Mouse (Mus musculus) kidney, adult 8-10 months (tissue): ENCODE measurements around the gene Eif4h.

Source experiments
- DNase-seq, 2 experiments: peaks; one replicate each; pipeline ENCODE4 v3.0.0; 2022

Gene Eif4h

GRCm38 (mm10) chr5:134647394-134647793, 8.1 kb upstream of the Eif4h start:
- DNase-seq: no peak

GRCm38 (mm10) chr5:134646461-134646860, 7.2 kb upstream of the Eif4h start:
- no peak for DNase-seq

GRCm38 (mm10) chr5:134644643-134645118, 5.4 kb upstream of the Eif4h start:
- no peak for DNase-seq

- DNase-seq: no peak
Observed at GRCm38 (mm10) chr5:134644121-134644520, 4.8 kb upstream of the Eif4h start.

GRCm38 (mm10) chr5:134640371-134640770, 1.1 kb upstream of the Eif4h start:
- DNase-seq: no peak

GRCm38 (mm10) chr5:134638461-134639268, 625 bp downstream of the Eif4h start:
- DNase-seq: no peak

GRCm38 (mm10) chr5:134637820-134638367, 1.4 kb downstream of the Eif4h start:
- DNase-seq: no peak

GRCm38 (mm10) chr5:134632841-134633240, 6.4 kb downstream of the Eif4h start:
- DNase-seq: no peak

- DNase-seq: no peak
Observed at GRCm38 (mm10) chr5:134630835-134631234, 8.5 kb downstream of the Eif4h start.

GRCm38 (mm10) chr5:134629508-134629907, 9.8 kb downstream of the Eif4h start:
- no peak for DNase-seq

- no peak for DNase-seq
Observed at GRCm38 (mm10) chr5:134622069-134622468, 17.2 kb downstream of the Eif4h start.

- DNase-seq: no peak
Observed at GRCm38 (mm10) chr5:134621099-134621640, 18.1 kb downstream of the Eif4h start.

- no peak for DNase-seq
Observed at GRCm38 (mm10) chr5:134620457-134620856, 18.8 kb downstream of the Eif4h start.

- peak; percentile 40 to 72 for DNase-seq
Observed at GRCm38 (mm10) chr5:134617071-134617470, 22.2 kb downstream of the Eif4h start.

- DNase-seq: no peak
Observed at GRCm38 (mm10) chr5:134615780-134616179, 23.5 kb downstream of the Eif4h start.

GRCm38 (mm10) chr5:134615380-134615779, 23.9 kb downstream of the Eif4h start:
- no peak for DNase-seq

- DNase-seq: no peak
Observed at GRCm38 (mm10) chr5:134614802-134615201, 24.5 kb downstream of the Eif4h start, which contains the start of gene Lat2. TSS of gene Lat2 (minus strand) at chr5:134615025.

- no peak for DNase-seq
Observed at GRCm38 (mm10) chr5:134614296-134614695, 25.0 kb downstream of the Eif4h start.

- no peak for DNase-seq
Observed at GRCm38 (mm10) chr5:134613727-134614126, 25.6 kb downstream of the Eif4h start.

GRCm38 (mm10) chr5:134611810-134612521, 27.3 kb downstream of the Eif4h start:
- DNase-seq: no peak

- no peak for DNase-seq
Observed at GRCm38 (mm10) chr5:134609916-134610643, 29.2 kb downstream of the Eif4h start.

GRCm38 (mm10) chr5:134607121-134607520, 32.2 kb downstream of the Eif4h start:
- DNase-seq: no peak

- DNase-seq: no peak
Observed at GRCm38 (mm10) chr5:134606314-134606713, 33.0 kb downstream of the Eif4h start.
